Mouse (Mus musculus): ENCODE data around the gene E130116L18Rik. TPM values are rescaled to one million over a fixed set of nuclear protein-coding genes. Genes with fewer than 3 reads are reported as not detected.
"Not testable (repeated sequence)": the region's sequence is repeated elsewhere in the genome, so short reads cannot be mapped to it uniquely, and the experiment has no call there.

Gene E130116L18Rik
- total RNA-seq, 2 experiments from 2014 or later: not detected

DNA sequence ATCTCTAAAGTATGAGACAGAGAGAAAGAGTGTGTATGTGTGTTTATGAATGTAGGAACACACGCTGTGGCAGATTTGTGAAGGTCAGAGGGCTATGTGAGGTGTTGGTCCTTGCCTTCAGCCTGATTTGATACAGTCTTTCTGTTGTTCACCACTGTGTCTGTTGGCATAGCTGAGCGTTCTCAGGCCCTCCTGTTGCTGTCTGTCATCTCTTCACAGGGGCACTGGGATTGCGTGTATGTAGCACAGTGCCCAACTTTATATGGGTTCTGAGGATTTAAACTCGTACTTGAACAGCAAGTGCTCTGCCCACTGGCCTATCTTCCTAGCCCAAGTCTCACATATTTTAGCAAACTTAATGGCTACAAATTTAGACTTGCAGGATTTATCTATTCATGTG is 39.4 kb downstream of the E130116L18Rik start:
- intact Hi-C loops (cut with DNase I): no loop called here
- DNase-seq: no peak

DNA sequence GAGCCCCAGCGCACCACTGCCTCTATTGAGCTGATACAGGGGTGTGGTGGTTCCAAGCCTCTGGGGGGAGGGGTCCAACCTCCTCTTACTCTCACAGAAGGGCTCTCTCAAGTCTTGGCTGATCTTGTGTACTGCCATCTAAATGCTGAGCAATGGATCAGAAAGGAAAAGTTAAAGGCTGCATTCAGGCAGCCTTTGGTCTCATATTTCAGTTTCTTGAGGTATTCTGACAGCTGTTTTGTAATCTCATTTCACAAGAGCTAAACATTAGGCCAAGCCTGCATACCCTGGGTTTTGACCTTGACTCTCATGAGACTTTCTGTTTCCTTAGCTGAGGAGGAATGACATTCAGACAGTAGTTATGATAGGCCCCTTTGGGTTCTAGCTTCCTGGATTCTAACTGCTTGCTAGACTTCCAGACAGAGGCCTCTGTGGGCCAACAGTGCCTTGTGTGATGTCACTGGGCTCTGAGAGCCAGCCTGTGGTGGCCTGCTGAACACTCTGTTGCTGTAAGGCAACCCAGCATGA is 41.9 kb downstream of the E130116L18Rik start, which contains the start of gene Galntl5:
Galntl5 (plus strand) TSS at position 457 of the 528 bp plus-strand sequence.
- intact Hi-C loops (cut with DNase I): no loop called here
- DNase-seq: no peak

DNA sequence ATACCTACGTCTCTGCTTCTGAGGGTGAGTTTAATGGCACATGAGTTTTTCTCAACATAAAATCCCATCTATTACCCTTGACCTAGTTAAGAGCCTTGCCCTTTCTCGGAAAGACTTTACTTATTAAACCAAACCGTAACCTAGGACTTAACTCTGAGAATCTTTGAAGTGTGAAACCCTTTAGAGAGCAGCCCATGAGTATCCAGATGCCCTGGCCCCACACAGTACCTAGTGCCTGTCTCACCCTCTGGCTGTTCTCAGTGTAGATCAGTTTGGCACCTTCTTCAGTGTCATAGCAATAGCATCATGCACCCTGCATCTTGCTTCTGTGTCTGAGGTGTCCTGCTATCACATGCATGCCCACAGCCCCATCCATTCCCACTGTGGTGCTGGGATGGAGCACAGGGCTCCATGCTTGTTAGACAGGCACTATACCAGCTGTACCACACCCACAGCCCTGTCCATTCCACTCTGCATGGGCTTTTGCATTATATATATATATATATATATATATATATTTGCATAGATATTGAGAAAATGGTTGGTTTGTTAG is 42.9 kb downstream of the E130116L18Rik start:
- no peak for DNase-seq
- intact Hi-C loops (cut with DNase I): no loop called here

DNA sequence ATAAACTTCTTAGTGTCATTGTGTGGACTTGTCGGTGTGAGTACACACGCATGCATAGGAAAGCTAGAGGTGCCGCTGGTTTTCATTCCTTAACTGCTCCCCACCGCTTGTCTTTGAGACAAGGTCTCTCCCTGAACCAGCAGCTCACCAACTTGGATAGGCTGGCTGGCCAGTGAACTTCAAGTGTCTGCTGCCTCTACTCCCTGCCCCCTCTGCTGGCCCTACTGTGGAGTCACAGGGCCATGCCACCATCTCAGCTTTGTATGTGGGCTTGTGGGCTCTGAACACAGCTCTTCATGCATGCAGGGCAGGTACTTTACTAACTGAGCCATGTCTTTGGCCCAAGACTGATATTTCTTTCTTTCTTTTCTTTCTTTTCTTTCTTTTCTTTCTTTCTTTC is 43.7 kb downstream of the E130116L18Rik start:
- DNase-seq: no peak
- intact Hi-C loops (cut with DNase I): no loop called here

DNA sequence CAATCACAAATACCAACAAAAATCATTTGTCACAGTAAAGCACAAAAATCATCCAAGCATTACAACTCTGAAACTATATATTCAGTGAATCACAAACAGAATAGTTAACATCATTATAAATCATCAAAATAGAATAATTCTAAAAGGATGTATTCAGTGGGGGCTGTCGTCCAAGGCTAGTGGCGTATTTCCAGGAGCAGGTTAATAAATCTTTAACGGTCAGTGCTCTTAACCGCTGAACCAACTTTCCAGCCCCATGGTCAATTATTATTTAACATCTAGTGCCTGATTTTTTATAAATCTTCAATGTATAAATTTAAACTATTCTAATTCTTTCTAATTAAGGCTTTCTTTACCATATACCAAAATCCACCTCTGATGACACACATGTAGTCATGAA is 44.4 kb downstream of the E130116L18Rik start:
- intact Hi-C loops (cut with DNase I); DNase-seq: not testable (repeated sequence)

DNA sequence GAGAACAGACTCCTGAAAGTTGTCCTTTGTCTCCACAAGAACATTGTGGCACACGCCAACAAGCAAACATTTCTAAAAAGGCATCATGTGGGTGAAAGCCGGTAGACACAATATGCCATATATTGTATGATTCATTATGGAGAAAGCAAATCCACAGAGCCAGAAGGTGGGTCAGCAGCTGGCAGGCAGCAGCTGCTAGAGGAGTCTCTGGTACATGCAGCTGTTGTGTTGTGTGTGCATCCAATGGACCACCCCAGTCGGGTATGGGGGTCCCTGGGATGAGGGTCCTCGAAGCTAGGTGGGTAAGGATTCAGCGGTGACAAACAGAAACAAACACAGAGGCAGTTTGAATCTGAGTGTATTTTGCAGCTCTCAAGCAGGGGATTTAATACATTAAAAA is 45.0 kb downstream of the E130116L18Rik start:
- DNase-seq; intact Hi-C loops (cut with DNase I): not testable (repeated sequence)

Other genes with a start within 250 kb of the E130116L18Rik start
- gene Prkag2, start 122.5 kb downstream of the E130116L18Rik start, total RNA-seq (2021): 10 to 100 TPM in 1 of 2 experiments, 1 to 10 TPM in 1; 9.0 to 14.9 TPM
- not detected for gene Galntl5, start 41.7 kb downstream of the E130116L18Rik start, total RNA-seq (2021)
- 10 to 100 TPM in 1 of 2 experiments, 1 to 10 TPM in 1; 9.6 to 10.8 TPM for gene Galnt11, start 1.2 kb downstream of the E130116L18Rik start, total RNA-seq (2021)